Mouse (Mus musculus): ENCODE measurements around the gene Ccna1. TPM values are rescaled to one million over a fixed set of nuclear protein-coding genes. Genes with fewer than 3 reads are reported as not detected.

The Ccna1 gene
- polyA plus RNA-seq, 1 experiment from 2014 or later, result 1.6 TPM

GRCm38 (mm10) chr3:55054231-55054630, 1.1 kb downstream of the Ccna1 start:
- Histone ChIP-seq H3K36me3 (ENCODE audit: control insufficient read depth, insufficient read depth, low read length) (no peaks in the 10 kb centered on the region), H3K4me3 (ENCODE audit: low read length) (no peak overlapping the region), H3K9ac (ENCODE audit: low read depth, low read length) (no peak overlapping the region), H3K27ac (ENCODE audit: low read depth, low read length) (no peak overlapping the region), H3K4me2 (replicated peaks; ENCODE audit: low read depth, low read length) (peak overlapping the region; percentile 99; the same call in 1 of the 2 replicates), H3K27me3 (ENCODE audit: control insufficient read depth, insufficient read depth, low read length) (peaks cover 18% of the 10 kb centered on the region), H3K4me1 (ENCODE audit: control insufficient read depth, insufficient read depth, low read length) (peaks cover 4% of the 10 kb centered on the region; the same call in 1 of the 2 replicates), H3K9me3 (ENCODE audit: control insufficient read depth, low read length) (no peaks in the 10 kb centered on the region)
- WGBS, result 50% methylated on average over 6 of the region's 6 CpGs
- ATAC-seq (ENCODE audit: low FRiP score, low TSS enrichment), result 0 out of 2 replicates have a peak, but pooled peaks have one; percentile 8

GRCm38 (mm10) chr3:55044601-55045370, 10.5 kb downstream of the Ccna1 start:
- Histone ChIP-seq H3K9ac (ENCODE audit: low read depth, low read length) (no peak overlapping the region), H3K27me3 (ENCODE audit: control insufficient read depth, insufficient read depth, low read length) (no peaks in the 10 kb centered on the region), H3K4me1 (ENCODE audit: control insufficient read depth, insufficient read depth, low read length) (no peaks in the 10 kb centered on the region), H3K36me3 (ENCODE audit: control insufficient read depth, insufficient read depth, low read length) (no peaks in the 10 kb centered on the region), H3K9me3 (ENCODE audit: control insufficient read depth, low read length) (no peaks in the 10 kb centered on the region), H3K27ac (ENCODE audit: low read depth, low read length) (no peak overlapping the region), H3K4me2 (replicated peaks; ENCODE audit: low read depth, low read length) (no peak overlapping the region), H3K4me3 (ENCODE audit: low read length) (no peak overlapping the region)
- WGBS, result 55% methylated on average over 8 of the region's 8 CpGs
- no peak for ATAC-seq (ENCODE audit: low FRiP score, low TSS enrichment)

GRCm38 (mm10) chr3:55037608-55038007, 17.7 kb downstream of the Ccna1 start:
- no peak overlapping the region for H3K9ac ChIP-seq (ENCODE audit: low read depth, low read length)
- H3K4me2 ChIP-seq (replicated peaks; ENCODE audit: low read depth, low read length), result no peak overlapping the region
- no peaks in the 10 kb centered on the region for H3K27me3 ChIP-seq (ENCODE audit: control insufficient read depth, insufficient read depth, low read length)
- ATAC-seq (ENCODE audit: low FRiP score, low TSS enrichment), result no peak
- H3K9me3 ChIP-seq (ENCODE audit: control insufficient read depth, low read length), result no peaks in the 10 kb centered on the region
- H3K27ac ChIP-seq (ENCODE audit: low read depth, low read length), result no peak overlapping the region
- 94% methylated on average over 5 of the region's 5 CpGs for WGBS
- H3K4me1 ChIP-seq (ENCODE audit: control insufficient read depth, insufficient read depth, low read length), result no peaks in the 10 kb centered on the region
- H3K36me3 ChIP-seq (ENCODE audit: control insufficient read depth, insufficient read depth, low read length), result no peaks in the 10 kb centered on the region
- no peak overlapping the region for H3K4me3 ChIP-seq (ENCODE audit: low read length)

- Histone ChIP-seq H3K4me1 (ENCODE audit: control insufficient read depth, insufficient read depth, low read length) (no peaks in the 10 kb centered on the region), H3K4me2 (replicated peaks; ENCODE audit: low read depth, low read length) (no peak overlapping the region), H3K27me3 (ENCODE audit: control insufficient read depth, insufficient read depth, low read length) (no peaks in the 10 kb centered on the region), H3K36me3 (ENCODE audit: control insufficient read depth, insufficient read depth, low read length) (no peaks in the 10 kb centered on the region), H3K9me3 (ENCODE audit: control insufficient read depth, low read length) (no peaks in the 10 kb centered on the region), H3K4me3 (ENCODE audit: low read length) (no peak overlapping the region), H3K27ac (ENCODE audit: low read depth, low read length) (no peak overlapping the region), H3K9ac (ENCODE audit: low read depth, low read length) (no peak overlapping the region)
- 82% methylated on average over 7 of the region's 7 CpGs for WGBS
- ATAC-seq (ENCODE audit: low FRiP score, low TSS enrichment), result no peak
Measured at GRCm38 (mm10) chr3:55027271-55027840, 27.9 kb downstream of the Ccna1 start.

- H3K4me1 ChIP-seq (ENCODE audit: control insufficient read depth, insufficient read depth, low read length), result no peaks in the 10 kb centered on the region
- H3K9me3 ChIP-seq (ENCODE audit: control insufficient read depth, low read length), result no peaks in the 10 kb centered on the region
- H3K27ac ChIP-seq (ENCODE audit: low read depth, low read length), result no peak overlapping the region
- no peak overlapping the region for H3K4me3 ChIP-seq (ENCODE audit: low read length)
- no peak overlapping the region for H3K9ac ChIP-seq (ENCODE audit: low read depth, low read length)
- no peak overlapping the region for H3K4me2 ChIP-seq (replicated peaks; ENCODE audit: low read depth, low read length)
- H3K27me3 ChIP-seq (ENCODE audit: control insufficient read depth, insufficient read depth, low read length), result no peaks in the 10 kb centered on the region
- 84% methylated on average over 3 of the region's 3 CpGs for WGBS
- no peak for ATAC-seq (ENCODE audit: low FRiP score, low TSS enrichment)
- H3K36me3 ChIP-seq (ENCODE audit: control insufficient read depth, insufficient read depth, low read length), result no peaks in the 10 kb centered on the region
Measured at GRCm38 (mm10) chr3:55025502-55025901, 29.8 kb downstream of the Ccna1 start.

- 95% methylated on average over 1 of the region's 1 CpGs for WGBS
- H3K4me1 ChIP-seq (ENCODE audit: control insufficient read depth, insufficient read depth, low read length), result no peaks in the 10 kb centered on the region
- no peaks in the 10 kb centered on the region for H3K9me3 ChIP-seq (ENCODE audit: control insufficient read depth, low read length)
- no peak overlapping the region for H3K4me3 ChIP-seq (ENCODE audit: low read length)
- no peak overlapping the region for H3K4me2 ChIP-seq (replicated peaks; ENCODE audit: low read depth, low read length)
- no peak for ATAC-seq (ENCODE audit: low FRiP score, low TSS enrichment)
- H3K27ac ChIP-seq (ENCODE audit: low read depth, low read length), result no peak overlapping the region
- no peaks in the 10 kb centered on the region for H3K27me3 ChIP-seq (ENCODE audit: control insufficient read depth, insufficient read depth, low read length)
- H3K36me3 ChIP-seq (ENCODE audit: control insufficient read depth, insufficient read depth, low read length), result no peaks in the 10 kb centered on the region
- H3K9ac ChIP-seq (ENCODE audit: low read depth, low read length), result no peak overlapping the region
Measured at GRCm38 (mm10) chr3:55023347-55023746, 32.0 kb downstream of the Ccna1 start.

GRCm38 (mm10) chr3:55022247-55022646, 33.1 kb downstream of the Ccna1 start:
- WGBS, result 93% methylated on average over 1 of the region's 1 CpGs
- H3K27me3 ChIP-seq (ENCODE audit: control insufficient read depth, insufficient read depth, low read length), result no peaks in the 10 kb centered on the region
- H3K4me1 ChIP-seq (ENCODE audit: control insufficient read depth, insufficient read depth, low read length), result no peaks in the 10 kb centered on the region
- no peak overlapping the region for H3K4me2 ChIP-seq (replicated peaks; ENCODE audit: low read depth, low read length)
- no peak overlapping the region for H3K4me3 ChIP-seq (ENCODE audit: low read length)
- no peaks in the 10 kb centered on the region for H3K9me3 ChIP-seq (ENCODE audit: control insufficient read depth, low read length)
- no peaks in the 10 kb centered on the region for H3K36me3 ChIP-seq (ENCODE audit: control insufficient read depth, insufficient read depth, low read length)
- H3K9ac ChIP-seq (ENCODE audit: low read depth, low read length), result no peak overlapping the region
- H3K27ac ChIP-seq (ENCODE audit: low read depth, low read length), result no peak overlapping the region
- no peak for ATAC-seq (ENCODE audit: low FRiP score, low TSS enrichment)

GRCm38 (mm10) chr3:55012536-55012935, 42.8 kb downstream of the Ccna1 start:
- no peak overlapping the region for H3K27ac ChIP-seq (ENCODE audit: low read depth, low read length)
- 75% methylated on average over 4 of the region's 4 CpGs for WGBS

GRCm38 (mm10) chr3:55011681-55012080, 43.6 kb downstream of the Ccna1 start:
- Histone ChIP-seq H3K9me3 (ENCODE audit: control insufficient read depth, low read length) (no peaks in the 10 kb centered on the region), H3K36me3 (ENCODE audit: control insufficient read depth, insufficient read depth, low read length) (no peaks in the 10 kb centered on the region), H3K9ac (ENCODE audit: low read depth, low read length) (no peak overlapping the region), H3K4me2 (replicated peaks; ENCODE audit: low read depth, low read length) (no peak overlapping the region), H3K27ac (ENCODE audit: low read depth, low read length) (no peak overlapping the region), H3K4me3 (ENCODE audit: low read length) (no peak overlapping the region), H3K27me3 (ENCODE audit: control insufficient read depth, insufficient read depth, low read length) (no peaks in the 10 kb centered on the region), H3K4me1 (ENCODE audit: control insufficient read depth, insufficient read depth, low read length) (no peaks in the 10 kb centered on the region)
- WGBS, result 30% methylated on average over 7 of the region's 7 CpGs
- ATAC-seq (ENCODE audit: low FRiP score, low TSS enrichment), result no peak

More at GRCm38 (mm10) chr3:55012536-55012935, 42.8 kb downstream of the Ccna1 start:
- no peaks in the 10 kb centered on the region for H3K36me3 ChIP-seq (ENCODE audit: control insufficient read depth, insufficient read depth, low read length)
- ATAC-seq (ENCODE audit: low FRiP score, low TSS enrichment), result no peak
- H3K4me1 ChIP-seq (ENCODE audit: control insufficient read depth, insufficient read depth, low read length), result no peaks in the 10 kb centered on the region
- no peaks in the 10 kb centered on the region for H3K27me3 ChIP-seq (ENCODE audit: control insufficient read depth, insufficient read depth, low read length)
- no peak overlapping the region for H3K4me2 ChIP-seq (replicated peaks; ENCODE audit: low read depth, low read length)
- no peaks in the 10 kb centered on the region for H3K9me3 ChIP-seq (ENCODE audit: control insufficient read depth, low read length)
- no peak overlapping the region for H3K4me3 ChIP-seq (ENCODE audit: low read length)
- H3K9ac ChIP-seq (ENCODE audit: low read depth, low read length), result no peak overlapping the region
